Mouse (Mus musculus): Measurements from ENCODE around the gene Kcnj6.

The Kcnj6 gene

DNA sequence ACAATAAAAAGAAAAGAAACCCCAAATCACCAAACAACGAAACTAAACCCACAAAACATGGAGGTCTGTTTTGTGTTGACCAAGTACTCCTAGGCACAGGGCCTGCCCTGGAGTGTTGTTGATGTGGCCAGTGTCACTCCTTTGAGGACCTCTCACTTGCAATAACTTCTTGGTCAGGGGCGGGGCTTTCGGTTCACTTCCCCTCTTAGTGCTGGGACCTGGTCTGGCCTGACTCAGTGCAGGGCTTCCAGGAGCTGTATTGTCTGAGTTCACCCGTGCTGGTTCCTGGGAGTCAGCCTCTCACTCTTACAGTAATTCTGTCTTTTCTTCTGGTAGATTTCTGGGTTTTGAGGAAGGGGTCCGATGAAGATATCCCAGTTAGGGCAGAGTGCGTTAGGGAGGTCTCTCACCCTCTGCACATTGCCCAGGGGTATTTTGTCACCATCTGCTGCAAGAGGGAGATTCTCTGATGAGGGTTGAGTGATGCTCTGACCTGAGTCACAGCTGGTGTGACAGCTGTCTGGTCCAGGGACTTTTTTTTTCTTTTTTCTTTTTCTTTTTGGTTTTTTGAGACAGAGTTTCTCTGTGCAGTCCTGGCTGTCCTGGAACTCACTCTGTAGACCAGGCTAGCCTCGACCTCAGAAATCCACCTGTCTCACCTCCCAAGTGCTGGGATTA lies 276.9 kb downstream of the Kcnj6 start:
- no peak for DNase-seq (ENCODE audit: inconsistent ontology term)

- DNase-seq (ENCODE audit: inconsistent ontology term), result no peak
Measured at GRCm38 (mm10) chr16:94719488-94719887, 278.0 kb downstream of the Kcnj6 start.

DNA sequence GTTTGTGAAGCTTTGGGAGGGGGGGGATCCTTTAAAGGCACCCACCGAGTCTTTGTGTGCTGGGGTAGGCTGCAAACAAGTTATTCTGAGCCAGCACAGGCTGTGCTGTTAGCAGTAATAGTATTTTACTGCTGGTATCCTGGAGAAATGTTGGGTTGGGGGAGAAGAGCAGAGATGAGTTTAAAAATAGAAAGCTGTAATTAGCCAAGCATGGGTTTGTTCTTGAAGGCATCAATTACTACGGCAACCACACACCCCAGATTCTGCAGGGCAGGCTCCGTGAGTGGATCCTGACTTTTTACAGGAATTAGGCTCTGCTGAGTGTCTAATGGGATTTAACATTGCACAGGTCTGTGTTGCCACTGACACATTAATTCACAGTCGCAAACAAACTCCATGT lies 278.6 kb downstream of the Kcnj6 start:
- no peak for DNase-seq (ENCODE audit: inconsistent ontology term)

- no peak for DNase-seq (ENCODE audit: inconsistent ontology term)
Measured at GRCm38 (mm10) chr16:94717051-94717450, 280.4 kb downstream of the Kcnj6 start.

DNA sequence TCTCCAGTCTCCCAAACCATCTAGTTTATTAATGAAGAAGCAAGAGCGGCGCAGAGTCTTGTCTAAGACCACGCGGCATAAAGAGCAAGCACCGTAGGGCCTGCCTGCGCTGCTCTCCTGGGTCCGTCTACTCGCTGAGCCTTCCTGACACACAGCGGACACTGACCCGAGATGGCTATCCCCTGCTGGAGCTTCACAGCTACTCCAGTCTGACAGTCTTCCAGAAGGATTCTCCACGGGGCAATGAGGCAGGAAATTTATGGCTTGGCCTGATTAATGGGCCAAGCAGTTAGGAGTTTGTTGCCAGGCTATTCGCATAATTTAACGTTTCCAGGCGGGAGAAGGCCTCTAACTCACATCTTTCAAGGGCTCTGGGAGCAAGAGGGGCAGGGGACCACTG lies 283.0 kb downstream of the Kcnj6 start:
- DNase-seq (ENCODE audit: inconsistent ontology term), result peak; percentile 14

- peak; percentile 70 for DNase-seq (ENCODE audit: inconsistent ontology term)
Measured at GRCm38 (mm10) chr16:94713480-94714094, 283.9 kb downstream of the Kcnj6 start.

GRCm38 (mm10) chr16:94701971-94702370 lies 295.5 kb downstream of the Kcnj6 start:
- DNase-seq (ENCODE audit: inconsistent ontology term), result no peak

GRCm38 (mm10) chr16:94701141-94701540 lies 296.4 kb downstream of the Kcnj6 start:
- no peak for DNase-seq (ENCODE audit: inconsistent ontology term)
